Mouse (Mus musculus) stomach, embryonic 14.5 days (tissue): ENCODE data around the gene Il15ra. TPM values are rescaled to one million over a fixed set of nuclear protein-coding genes. Genes with fewer than 3 reads are reported as not detected.

Experiments
- ATAC-seq: fragments of 200-750 bp; cut with Nextera tagmentation; 2 replicates; pipeline ENCODE4 v1.8.0; 2017; ENCODE audit warnings: low read depth, moderate TSS enrichment; ENCODE audit not compliant: insufficient number of reproducible peaks, insufficient read depth, low FRiP score
- H3K27ac ChIP-seq: fragments of 300-500 bp; sonication (generic); 2 replicates; pipeline ENCODE4 v1.5.1; 2014; ENCODE audit warnings: mild to moderate bottlenecking, low read length, moderate library complexity, mixed read lengths
- H3K27me3 ChIP-seq: fragments of 300-500 bp; sonication (generic); 2 replicates; pipeline ENCODE4 v1.6.1; 2014; ENCODE audit warnings: low read length, control low read depth, mixed read lengths; ENCODE audit not compliant: control insufficient read depth, insufficient read depth
- H3K36me3 ChIP-seq: fragments of 300-500 bp; sonication (generic); 2 replicates; pipeline ENCODE4 v1.6.1; 2014; ENCODE audit warnings: mild to moderate bottlenecking, control low read depth, low read length, moderate library complexity, mixed read lengths; ENCODE audit not compliant: control insufficient read depth, insufficient read depth
- H3K4me1 ChIP-seq: fragments of 300-500 bp; sonication (generic); 2 replicates; pipeline ENCODE4 v1.6.1; 2014; ENCODE audit warnings: low read length, control low read depth, mixed read lengths; ENCODE audit not compliant: control insufficient read depth, insufficient read depth
- H3K4me2 ChIP-seq: fragments of 300-500 bp; sonication (generic); replicated peaks from 2 replicates; pipeline ENCODE4 v1.6.1; 2014; ENCODE audit warnings: low read depth, low read length, control low read depth
- H3K4me3 ChIP-seq: fragments of 300-500 bp; sonication (generic); 2 replicates; pipeline ENCODE4 v1.5.1; 2014; ENCODE audit warnings: low read depth, low read length, control low read depth
- H3K9ac ChIP-seq: fragments of 300-500 bp; sonication (generic); replicated peaks from 2 replicates; pipeline ENCODE4 v1.6.1; 2014; ENCODE audit warnings: low read depth, mild to moderate bottlenecking, control low read depth, low read length, moderate library complexity, mixed read lengths
- H3K9me3 ChIP-seq: fragments of 300-500 bp; sonication (generic); 2 replicates; pipeline ENCODE4 v1.6.1; 2016; ENCODE audit warnings: low read depth, low read length, control low read depth; ENCODE audit not compliant: control insufficient read depth
- WGBS: fragments of 180-500 bp; shearing (Covaris S2); extraction: QIAGEN DNeasy Blood & Tissue Kit; methylation state at CpG from one replicate; pipeline ENCODE4 v1.1.7; 2014; 5-methylcytosine and 5-hydroxymethylcytosine counted together
- polyA plus RNA-seq: library from polyadenylated mRNA; unstranded; fragments of >200 nt; fragmentation: Nextera tagmentation; extraction: Ambion mirVana; gene quantifications from 2 replicates; pipeline ENCODE4 v1.2.1, GENCODE M21; 2014

Il15ra gene
- polyA plus RNA-seq, 1 experiment from 2014 or later = 0.80 TPM

- H3K4me3 ChIP-seq = no peak overlapping the region
- no peak overlapping the region for H3K27ac ChIP-seq
- no peak overlapping the region for H3K4me2 ChIP-seq
- H3K4me1 ChIP-seq = no peaks in the 10 kb centered on the region
- H3K36me3 ChIP-seq = no peaks in the 10 kb centered on the region
- H3K9me3 ChIP-seq = no peaks in the 10 kb centered on the region
- no peak overlapping the region for H3K9ac ChIP-seq
- H3K27me3 ChIP-seq = no peaks in the 10 kb centered on the region
- ATAC-seq = no peak
- WGBS = 84% methylated on average over 4 of the region's 4 CpGs
Measured at GRCm38 (mm10) chr2:11714535-11714934, 9.4 kb downstream of the Il15ra start.

GRCm38 (mm10) chr2:11718573-11718972 lies 13.5 kb downstream of the Il15ra start:
- no peak for ATAC-seq
- WGBS = 82% methylated on average over 2 of the region's 2 CpGs
- Histone ChIP-seq H3K4me1 (no peaks in the 10 kb centered on the region), H3K4me3 (no peak overlapping the region), H3K27ac (no peak overlapping the region), H3K4me2 (no peak overlapping the region), H3K36me3 (no peaks in the 10 kb centered on the region), H3K9me3 (no peaks in the 10 kb centered on the region), H3K9ac (no peak overlapping the region), H3K27me3 (no peaks in the 10 kb centered on the region)

GRCm38 (mm10) chr2:11722564-11722963 lies 17.5 kb downstream of the Il15ra start:
- H3K4me3 ChIP-seq = no peak overlapping the region
- 85% methylated on average over 9 of the region's 9 CpGs for WGBS
- H3K4me2 ChIP-seq = no peak overlapping the region
- no peak overlapping the region for H3K9ac ChIP-seq
- H3K27me3 ChIP-seq = no peaks in the 10 kb centered on the region
- no peak overlapping the region for H3K27ac ChIP-seq
- no peaks in the 10 kb centered on the region for H3K9me3 ChIP-seq
- no peaks in the 10 kb centered on the region for H3K4me1 ChIP-seq
- ATAC-seq = no peak
- no peaks in the 10 kb centered on the region for H3K36me3 ChIP-seq

GRCm38 (mm10) chr2:11727574-11727973 lies 22.5 kb downstream of the Il15ra start:
- H3K4me3 ChIP-seq = no peak overlapping the region
- no peaks in the 10 kb centered on the region for H3K27me3 ChIP-seq
- no peak overlapping the region for H3K27ac ChIP-seq
- H3K9me3 ChIP-seq = no peaks in the 10 kb centered on the region
- no peak for ATAC-seq
- no peak overlapping the region for H3K9ac ChIP-seq
- no peaks in the 10 kb centered on the region for H3K36me3 ChIP-seq
- 89% methylated on average over 5 of the region's 5 CpGs for WGBS
- H3K4me2 ChIP-seq = no peak overlapping the region
- H3K4me1 ChIP-seq = no peaks in the 10 kb centered on the region

GRCm38 (mm10) chr2:11729091-11729490 lies 24.0 kb downstream of the Il15ra start:
- no peak overlapping the region for H3K9ac ChIP-seq
- H3K27me3 ChIP-seq = no peaks in the 10 kb centered on the region
- WGBS = 58% methylated on average over 3 of the region's 3 CpGs
- no peaks in the 10 kb centered on the region for H3K9me3 ChIP-seq
- no peak for ATAC-seq
- no peak overlapping the region for H3K27ac ChIP-seq
- H3K4me3 ChIP-seq = no peak overlapping the region
- H3K4me1 ChIP-seq = no peaks in the 10 kb centered on the region
- H3K4me2 ChIP-seq = no peak overlapping the region
- H3K36me3 ChIP-seq = no peaks in the 10 kb centered on the region

- H3K4me1 ChIP-seq = no peaks in the 10 kb centered on the region
- no peaks in the 10 kb centered on the region for H3K27me3 ChIP-seq
- H3K4me2 ChIP-seq = no peak overlapping the region
- no peak for ATAC-seq
- no peak overlapping the region for H3K27ac ChIP-seq
- H3K9ac ChIP-seq = no peak overlapping the region
- H3K4me3 ChIP-seq = no peak overlapping the region
- H3K36me3 ChIP-seq = no peaks in the 10 kb centered on the region
- no peaks in the 10 kb centered on the region for H3K9me3 ChIP-seq
- WGBS = 67% methylated on average over 5 of the region's 5 CpGs
Measured at GRCm38 (mm10) chr2:11732978-11733377, 27.9 kb downstream of the Il15ra start.

- Histone ChIP-seq H3K9ac (no peak overlapping the region), H3K4me2 (no peak overlapping the region), H3K27me3 (no peaks in the 10 kb centered on the region), H3K4me1 (no peaks in the 10 kb centered on the region), H3K27ac (no peak overlapping the region), H3K9me3 (no peaks in the 10 kb centered on the region), H3K4me3 (no peak overlapping the region), H3K36me3 (peaks cover 9% of the 10 kb centered on the region)
- WGBS = 88% methylated on average over 6 of the region's 6 CpGs
- ATAC-seq = no peak
Measured at GRCm38 (mm10) chr2:11735853-11736252, 30.8 kb downstream of the Il15ra start.

GRCm38 (mm10) chr2:11738794-11739193 lies 33.7 kb downstream of the Il15ra start:
- Histone ChIP-seq H3K27me3 (no peaks in the 10 kb centered on the region), H3K4me2 (no peak overlapping the region), H3K9ac (no peak overlapping the region), H3K27ac (no peak overlapping the region), H3K4me1 (no peaks in the 10 kb centered on the region), H3K36me3 (peaks cover 34% of the 10 kb centered on the region), H3K4me3 (no peak overlapping the region), H3K9me3 (no peaks in the 10 kb centered on the region)
- ATAC-seq = 0 out of 2 replicates have a peak, but pooled peaks have one; percentile 23
- WGBS = 88% methylated on average over 3 of the region's 3 CpGs

GRCm38 (mm10) chr2:11739516-11740051 lies 34.5 kb downstream of the Il15ra start:
- H3K9ac ChIP-seq = no peak overlapping the region
- H3K27ac ChIP-seq = no peak overlapping the region
- no peak overlapping the region for H3K4me3 ChIP-seq
- H3K4me1 ChIP-seq = no peaks in the 10 kb centered on the region
- peaks cover 37% of the 10 kb centered on the region for H3K36me3 ChIP-seq
- no peaks in the 10 kb centered on the region for H3K27me3 ChIP-seq
- WGBS = 94% methylated on average over 4 of the region's 4 CpGs
- no peak overlapping the region for H3K4me2 ChIP-seq
- ATAC-seq = no peak
- no peaks in the 10 kb centered on the region for H3K9me3 ChIP-seq
